Mouse (Mus musculus): ENCODE data around the gene Trafd1. TPM values are rescaled to one million over a fixed set of nuclear protein-coding genes. Genes with fewer than 3 reads are reported as not detected.
A peak's percentile ranks its signal among the peaks of the same experiment; 100 is the strongest.
"Not testable (repeated sequence)": the region's sequence is repeated elsewhere in the genome, so short reads cannot be mapped to it uniquely, and the experiment has no call there.

Gene Trafd1
- polyA plus RNA-seq, 1 experiment from 2014 or later, result 67.8 TPM

GRCm38 (mm10) chr5:121340965-121341473 lies 44.4 kb downstream of the Trafd1 start:
- H3K9me3 ChIP-seq, result no peaks in the 10 kb centered on the region
- H3K27ac ChIP-seq, result no peak overlapping the region
- no peaks in the 10 kb centered on the region for H3K27me3 ChIP-seq (replicated peaks)
- H3K36me3 ChIP-seq, result peaks cover 47% of the 10 kb centered on the region
- peak; percentile 50; the same call in 1 of the 2 replicates for ATAC-seq (ENCODE audit: insufficient read depth, low FRiP score, low read depth)
- no peak overlapping the region for H3K4me2 ChIP-seq
- 25% methylated on average over 7 of the region's 7 CpGs for WGBS
- no peaks in the 10 kb centered on the region for H3K4me1 ChIP-seq
- no peak overlapping the region for H3K4me3 ChIP-seq (replicated peaks)
- H3K9ac ChIP-seq, result no peak overlapping the region

GRCm38 (mm10) chr5:121339507-121340230 lies 45.8 kb downstream of the Trafd1 start:
- Histone ChIP-seq H3K27me3 (replicated peaks) (no peaks in the 10 kb centered on the region), H3K27ac (no peak overlapping the region), H3K36me3 (peaks cover 47% of the 10 kb centered on the region), H3K4me2 (no peak overlapping the region), H3K4me3 (replicated peaks) (no peak overlapping the region), H3K9me3 (no peaks in the 10 kb centered on the region), H3K4me1 (no peaks in the 10 kb centered on the region), H3K9ac (no peak overlapping the region)
- no peak for ATAC-seq (ENCODE audit: insufficient read depth, low FRiP score, low read depth)
- 85% methylated on average over 7 of the region's 7 CpGs for WGBS

DNA sequence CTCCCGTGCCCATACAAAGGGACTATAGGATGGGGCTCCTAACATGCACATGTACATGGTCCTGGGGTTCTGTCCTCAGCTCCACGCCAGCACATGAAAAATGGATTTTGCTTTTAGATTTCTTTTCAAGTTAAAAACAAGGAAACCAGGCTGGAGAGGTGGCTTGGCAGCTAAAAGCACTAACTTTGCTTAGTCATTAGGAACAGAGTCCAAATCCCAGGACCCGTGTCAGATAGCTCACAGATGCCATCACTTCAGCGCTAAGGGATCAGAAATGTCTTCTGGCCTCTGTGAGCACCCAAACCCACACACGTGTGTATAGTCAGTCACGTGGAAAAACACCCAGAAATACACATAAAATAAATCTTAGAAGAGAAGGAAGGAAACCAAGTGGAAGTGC lies 48.7 kb downstream of the Trafd1 start:
- ATAC-seq (ENCODE audit: insufficient read depth, low FRiP score, low read depth), result no peak
- 90% methylated on average over 6 of the region's 6 CpGs for WGBS
- Histone ChIP-seq H3K9ac (no peak overlapping the region), H3K36me3 (peaks cover 45% of the 10 kb centered on the region), H3K4me1 (no peaks in the 10 kb centered on the region), H3K9me3 (no peaks in the 10 kb centered on the region), H3K4me3 (replicated peaks) (no peak overlapping the region), H3K27ac (no peak overlapping the region), H3K4me2 (no peak overlapping the region), H3K27me3 (replicated peaks) (no peaks in the 10 kb centered on the region)

DNA sequence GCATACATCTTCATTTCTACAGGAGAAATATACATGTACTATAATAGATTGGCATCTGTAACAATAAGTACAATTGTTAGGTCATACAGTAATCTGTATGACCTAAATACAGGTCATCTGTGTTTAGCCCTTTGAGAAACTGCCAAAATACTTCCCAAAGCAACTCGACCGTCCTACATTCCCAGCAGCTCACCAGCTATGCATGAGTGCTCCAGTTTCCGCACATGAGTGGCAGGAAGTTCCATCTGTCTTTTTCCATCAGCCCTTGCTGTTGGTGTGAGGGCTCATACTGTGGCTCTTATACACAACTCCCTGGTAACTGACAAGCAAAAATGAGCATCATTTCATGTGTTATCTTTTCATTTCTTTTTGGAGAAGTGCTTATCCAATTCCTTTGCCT lies 49.4 kb downstream of the Trafd1 start:
- no peaks in the 10 kb centered on the region for H3K9me3 ChIP-seq
- no peak overlapping the region for H3K4me3 ChIP-seq (replicated peaks)
- WGBS, result 75% methylated on average over 3 of the region's 3 CpGs
- H3K4me1 ChIP-seq, result no peaks in the 10 kb centered on the region
- no peaks in the 10 kb centered on the region for H3K27me3 ChIP-seq (replicated peaks)
- no peak overlapping the region for H3K27ac ChIP-seq
- no peak overlapping the region for H3K4me2 ChIP-seq
- H3K9ac ChIP-seq, result no peak overlapping the region
- peaks cover 45% of the 10 kb centered on the region for H3K36me3 ChIP-seq
- no peak for ATAC-seq (ENCODE audit: insufficient read depth, low FRiP score, low read depth)

DNA sequence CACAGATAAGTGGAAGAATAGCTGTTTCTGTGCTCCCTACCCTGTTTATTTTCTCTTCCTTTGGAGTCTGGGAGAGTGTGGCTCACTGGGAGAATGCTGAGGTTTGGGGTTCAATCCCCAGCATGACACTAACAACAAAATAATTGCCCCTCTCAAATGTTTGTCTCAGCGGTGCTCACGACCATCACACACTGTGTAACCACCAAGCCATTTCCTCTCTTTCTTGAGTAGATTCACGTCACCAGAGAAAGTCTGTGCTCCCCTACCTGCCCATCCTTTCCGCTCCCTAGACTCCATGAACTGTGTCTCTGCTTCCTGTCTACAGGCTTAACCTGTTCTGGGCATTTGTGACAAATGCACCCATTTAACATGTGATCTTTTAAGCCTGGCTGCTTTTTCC lies 50.0 kb downstream of the Trafd1 start:
- no peak overlapping the region for H3K27ac ChIP-seq
- H3K4me2 ChIP-seq, result no peak overlapping the region
- no peak overlapping the region for H3K4me3 ChIP-seq (replicated peaks)
- no peaks in the 10 kb centered on the region for H3K9me3 ChIP-seq
- H3K27me3 ChIP-seq (replicated peaks), result no peaks in the 10 kb centered on the region
- WGBS, result 82% methylated on average over 4 of the region's 4 CpGs
- no peaks in the 10 kb centered on the region for H3K4me1 ChIP-seq
- no peak for ATAC-seq (ENCODE audit: insufficient read depth, low FRiP score, low read depth)
- H3K36me3 ChIP-seq, result peaks cover 51% of the 10 kb centered on the region
- H3K9ac ChIP-seq, result no peak overlapping the region

- peaks cover 50% of the 10 kb centered on the region for H3K36me3 ChIP-seq
- WGBS, result 89% methylated on average over 5 of the region's 5 CpGs
- H3K4me3 ChIP-seq (replicated peaks), result no peak overlapping the region
Measured at GRCm38 (mm10) chr5:121334454-121334853, 51.0 kb downstream of the Trafd1 start.

DNA sequence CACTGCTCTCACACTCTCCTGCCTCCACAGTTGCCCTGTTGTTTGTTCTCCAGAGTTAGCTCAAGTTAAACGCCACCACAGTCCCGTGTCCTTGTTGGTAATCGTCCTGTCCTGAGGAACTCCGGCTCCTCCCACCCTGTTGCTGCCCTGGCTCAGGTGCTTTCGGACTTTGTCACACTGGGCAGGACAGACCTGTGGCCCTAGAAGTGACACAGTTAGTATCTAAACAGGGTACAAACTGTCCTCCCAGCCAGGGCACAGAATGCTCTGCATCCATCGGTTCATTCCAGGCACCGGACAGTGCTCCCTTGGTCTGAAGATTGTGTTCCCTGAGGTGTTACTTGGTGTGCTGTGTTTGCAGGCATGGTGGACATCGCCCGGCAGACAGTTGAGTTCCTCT lies 51.5 kb downstream of the Trafd1 start:
- no peak for ATAC-seq (ENCODE audit: insufficient read depth, low FRiP score, low read depth)
- WGBS, result 92% methylated on average over 9 of the region's 9 CpGs
- Histone ChIP-seq H3K4me2 (no peak overlapping the region), H3K4me3 (replicated peaks) (no peak overlapping the region), H3K27ac (no peak overlapping the region), H3K27me3 (replicated peaks) (no peaks in the 10 kb centered on the region), H3K4me1 (no peaks in the 10 kb centered on the region), H3K36me3 (peaks cover 51% of the 10 kb centered on the region), H3K9ac (no peak overlapping the region), H3K9me3 (no peaks in the 10 kb centered on the region)

More at GRCm38 (mm10) chr5:121334454-121334853, 51.0 kb downstream of the Trafd1 start:
- H3K27ac ChIP-seq, result no peak overlapping the region
- H3K9me3 ChIP-seq, result no peaks in the 10 kb centered on the region
- H3K27me3 ChIP-seq (replicated peaks), result no peaks in the 10 kb centered on the region
- no peak for ATAC-seq (ENCODE audit: insufficient read depth, low FRiP score, low read depth)
- H3K4me1 ChIP-seq, result no peaks in the 10 kb centered on the region
- H3K9ac ChIP-seq, result no peak overlapping the region
- no peak overlapping the region for H3K4me2 ChIP-seq

- H3K36me3 ChIP-seq, result peaks cover 48% of the 10 kb centered on the region
- 90% methylated on average over 10 of the region's 10 CpGs for WGBS
Measured at GRCm38 (mm10) chr5:121331731-121332130, 53.7 kb downstream of the Trafd1 start.

DNA sequence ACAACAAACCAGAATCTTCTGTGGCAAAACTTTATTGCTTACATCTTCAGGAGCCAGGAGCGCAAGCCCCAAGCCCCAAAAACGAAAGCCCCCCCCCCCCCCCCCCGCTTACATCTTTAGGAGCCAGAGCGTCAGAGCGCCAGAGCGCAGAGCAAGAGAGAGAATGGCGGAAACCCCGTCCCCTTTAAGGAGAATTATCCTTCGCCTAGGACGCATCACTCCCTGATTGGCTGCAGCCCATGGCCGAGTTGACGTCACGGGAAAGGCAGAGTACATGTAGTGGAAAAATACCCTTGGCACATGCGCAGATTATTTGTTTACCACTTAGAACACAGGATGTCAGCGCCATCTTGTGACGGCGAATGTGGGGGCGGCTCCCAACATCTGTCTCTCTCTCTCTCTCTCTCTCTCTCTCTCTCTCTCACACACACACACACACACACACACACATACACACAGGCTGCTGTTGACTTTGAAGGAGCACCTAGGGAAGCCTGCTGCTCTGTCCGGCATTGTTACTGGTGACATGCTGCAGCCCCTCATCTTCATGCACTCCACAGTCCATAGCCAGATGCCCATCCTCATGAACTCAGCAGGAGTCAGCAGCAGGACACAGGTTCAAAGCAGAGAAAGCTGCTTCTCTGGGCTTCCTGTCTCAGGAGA lies 55.1 kb downstream of the Trafd1 start:
- not testable (repeated sequence) for H3K9ac ChIP-seq; H3K27me3 ChIP-seq (replicated peaks); H3K4me2 ChIP-seq; ATAC-seq (ENCODE audit: insufficient read depth, low FRiP score, low read depth); H3K9me3 ChIP-seq; H3K4me1 ChIP-seq
- peak overlapping the region; percentile 17; the same call in 1 of the 2 replicates for H3K4me3 ChIP-seq (replicated peaks)
- peaks cover 53% of the 10 kb centered on the region for H3K36me3 ChIP-seq
- H3K27ac ChIP-seq, result peak overlapping the region; percentile 59; the same call in 1 of the 2 replicates
- WGBS, result 81% methylated on average over 14 of the region's 19 CpGs

More at GRCm38 (mm10) chr5:121331731-121332130, 53.7 kb downstream of the Trafd1 start:
- no peak overlapping the region for H3K9ac ChIP-seq
- ATAC-seq (ENCODE audit: insufficient read depth, low FRiP score, low read depth), result no peak
- no peaks in the 10 kb centered on the region for H3K27me3 ChIP-seq (replicated peaks)
- H3K9me3 ChIP-seq, result no peaks in the 10 kb centered on the region
- no peaks in the 10 kb centered on the region for H3K4me1 ChIP-seq
- no peak overlapping the region for H3K27ac ChIP-seq
- H3K4me2 ChIP-seq, result no peak overlapping the region
- no peak overlapping the region for H3K4me3 ChIP-seq (replicated peaks)

GRCm38 (mm10) chr5:121329333-121330058 lies 55.9 kb downstream of the Trafd1 start:
- Histone ChIP-seq H3K27ac (peak overlapping the region; percentile 36), H3K36me3 (peaks cover 54% of the 10 kb centered on the region), H3K27me3 (replicated peaks) (no peaks in the 10 kb centered on the region), H3K9ac (no peak overlapping the region), H3K4me1 (no peaks in the 10 kb centered on the region), H3K4me2 (peak overlapping the region; percentile 29), H3K9me3 (no peaks in the 10 kb centered on the region), H3K4me3 (replicated peaks) (peak overlapping the region; percentile 17)
- 68% methylated on average over 11 of the region's 11 CpGs for WGBS
- ATAC-seq (ENCODE audit: insufficient read depth, low FRiP score, low read depth), result no peak

DNA sequence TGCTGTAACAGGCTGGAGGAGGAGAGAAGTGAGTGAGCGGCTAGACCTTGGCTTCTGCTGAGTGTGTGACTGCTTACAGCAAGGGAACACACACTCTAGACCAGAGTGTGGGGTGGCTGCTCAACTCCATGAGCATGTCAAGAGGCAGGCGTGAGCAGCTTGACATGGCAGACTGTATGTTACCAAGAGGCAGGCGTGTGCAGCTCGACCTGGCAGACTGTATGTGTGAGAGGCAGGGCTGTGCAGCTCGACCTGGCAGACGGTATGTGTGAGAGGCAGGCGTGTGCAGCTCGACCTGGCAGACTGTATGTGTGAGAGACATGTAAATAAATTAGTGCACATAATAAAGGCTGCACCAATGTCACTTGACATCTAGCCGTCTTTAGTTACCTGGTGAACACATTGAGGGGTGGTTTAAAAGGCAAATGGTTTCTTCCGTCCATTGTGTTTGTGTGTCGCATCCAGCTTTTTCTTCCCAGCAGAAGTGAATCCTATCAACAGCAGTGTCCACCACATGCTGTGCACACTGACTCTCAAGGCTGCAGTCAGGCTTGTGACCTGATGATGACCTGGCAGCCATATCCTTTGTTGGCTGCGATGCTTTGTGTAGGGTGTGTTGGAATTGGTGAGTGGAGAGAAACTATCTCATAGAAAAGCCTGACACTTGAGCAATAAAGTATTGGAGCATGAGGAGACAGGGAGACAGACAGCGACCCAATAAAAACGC lies 59.2 kb downstream of the Trafd1 start:
- WGBS, result 88% methylated on average over 14 of the region's 14 CpGs
- Histone ChIP-seq H3K27me3 (replicated peaks) (no peaks in the 10 kb centered on the region), H3K27ac (no peak overlapping the region), H3K4me1 (no peaks in the 10 kb centered on the region), H3K9ac (no peak overlapping the region), H3K4me3 (replicated peaks) (no peak overlapping the region), H3K36me3 (peaks cover 55% of the 10 kb centered on the region), H3K4me2 (no peak overlapping the region), H3K9me3 (no peaks in the 10 kb centered on the region)
- ATAC-seq (ENCODE audit: insufficient read depth, low FRiP score, low read depth), result no peak

All from stomach, embryonic 15.5 days (tissue).